Mouse (Mus musculus): Measurements from ENCODE around the gene Tnfrsf14. TPM values are rescaled to one million over a fixed set of nuclear protein-coding genes. Genes with fewer than 3 reads are reported as not detected.

Tnfrsf14 gene
- not detected for polyA plus RNA-seq (2014; fragmentation: Illumina TruSeq; extraction: RNeasy Lipid Tissue Mini Kit (QIAGEN cat#74804))

DNA sequence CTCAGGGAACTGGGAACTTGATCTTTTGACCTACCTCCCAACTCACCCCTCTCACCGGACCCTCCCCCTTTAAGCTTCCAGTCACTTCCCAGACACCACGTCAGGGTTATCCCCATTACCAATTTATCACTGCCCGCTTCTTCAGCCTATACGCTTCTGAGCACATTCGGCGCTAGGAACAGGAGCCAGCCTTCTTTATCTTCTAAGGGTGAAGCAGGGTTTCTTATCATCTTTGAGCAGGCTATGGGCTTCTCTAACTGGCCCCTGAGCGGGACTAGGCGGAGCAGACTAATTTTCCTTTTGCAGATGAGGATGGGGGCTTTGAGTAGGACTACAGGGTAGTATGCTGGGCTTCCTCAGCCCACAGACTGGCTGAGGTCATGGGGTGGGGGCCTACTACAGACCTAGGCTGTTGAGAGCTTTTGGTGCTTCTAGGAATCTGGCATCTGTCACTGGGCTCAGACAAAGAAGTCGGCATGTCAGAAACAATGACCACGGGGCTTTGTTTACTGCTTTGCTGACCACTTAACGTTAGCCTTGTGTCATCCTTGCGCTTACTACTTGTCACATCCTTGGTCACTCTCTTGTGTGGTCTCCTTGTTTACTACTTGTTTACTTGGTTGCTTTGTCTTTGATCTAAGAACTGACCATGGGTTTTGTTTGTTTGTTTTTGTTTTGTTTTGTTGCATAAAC is at the start of gene Tnfrsf14:
Gene Tnfrsf14, minus strand, starts transcription at position 169 of the 693 bp plus-strand sequence.

DNA sequence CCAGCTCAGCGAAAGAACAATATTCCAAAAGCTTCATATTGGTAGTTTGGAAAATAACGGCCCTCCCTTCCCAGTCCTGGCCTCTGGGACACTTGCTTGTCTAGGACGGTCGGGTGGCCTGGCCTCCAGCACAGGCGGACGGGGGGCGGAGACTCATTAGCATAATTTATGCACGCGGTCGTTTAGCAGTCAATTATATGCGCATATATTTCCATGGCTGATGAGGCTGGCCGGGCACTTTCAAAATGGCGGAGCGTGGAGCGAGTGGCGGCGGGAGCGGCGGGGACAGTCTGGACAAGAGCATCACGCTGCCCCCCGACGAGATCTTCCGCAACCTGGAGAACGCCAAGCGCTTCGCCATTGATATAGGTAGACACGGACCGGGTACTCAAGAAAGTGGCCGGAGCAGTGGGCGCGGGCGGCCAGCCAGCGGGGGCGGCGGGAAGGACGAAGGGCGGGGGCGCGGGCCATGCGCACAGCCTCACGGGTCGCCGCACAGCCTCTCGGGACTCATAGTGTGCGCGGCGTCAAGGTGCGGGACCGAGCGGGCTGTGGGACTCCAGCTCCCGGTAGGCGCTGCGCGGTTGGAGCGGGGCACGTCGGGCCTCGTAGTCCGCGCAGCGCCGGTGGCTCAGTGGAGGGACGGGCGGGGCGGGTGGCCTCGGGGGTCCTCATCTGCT is 35.7 kb upstream of the Tnfrsf14 start, which contains the start of gene Pank4:
Gene Pank4, plus strand, starts transcription at position 223 of the 680 bp plus-strand sequence.

DNA sequence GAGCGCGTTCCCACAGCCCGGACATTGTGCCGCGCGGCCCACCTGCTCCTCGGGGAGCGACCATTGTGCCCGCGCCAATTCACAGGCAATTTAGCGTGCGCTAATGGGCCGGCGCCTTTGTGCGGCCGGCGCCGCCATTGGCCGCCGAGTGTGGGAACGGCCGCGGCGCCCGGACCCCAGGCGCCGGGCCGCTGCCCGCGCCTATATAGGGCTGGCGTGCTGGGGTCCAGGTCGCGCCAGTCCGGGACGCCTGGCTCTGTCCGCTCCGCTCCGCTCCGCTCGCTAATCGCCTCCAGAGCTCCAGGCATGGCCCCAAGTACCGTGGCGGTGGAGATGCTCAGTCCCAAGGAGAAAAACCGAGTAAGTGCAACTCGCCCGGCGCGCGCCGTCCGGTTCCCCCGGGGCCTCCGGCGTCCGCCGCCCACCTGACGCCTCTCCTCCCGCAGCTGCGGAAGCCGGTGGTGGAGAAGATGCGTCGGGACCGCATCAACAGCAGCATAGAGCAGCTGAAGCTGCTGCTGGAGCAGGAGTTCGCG is 32.4 kb upstream of the Tnfrsf14 start, which contains the start of gene Hes5:
Gene Hes5, plus strand, starts transcription at position 234 of the 536 bp plus-strand sequence.

DNA sequence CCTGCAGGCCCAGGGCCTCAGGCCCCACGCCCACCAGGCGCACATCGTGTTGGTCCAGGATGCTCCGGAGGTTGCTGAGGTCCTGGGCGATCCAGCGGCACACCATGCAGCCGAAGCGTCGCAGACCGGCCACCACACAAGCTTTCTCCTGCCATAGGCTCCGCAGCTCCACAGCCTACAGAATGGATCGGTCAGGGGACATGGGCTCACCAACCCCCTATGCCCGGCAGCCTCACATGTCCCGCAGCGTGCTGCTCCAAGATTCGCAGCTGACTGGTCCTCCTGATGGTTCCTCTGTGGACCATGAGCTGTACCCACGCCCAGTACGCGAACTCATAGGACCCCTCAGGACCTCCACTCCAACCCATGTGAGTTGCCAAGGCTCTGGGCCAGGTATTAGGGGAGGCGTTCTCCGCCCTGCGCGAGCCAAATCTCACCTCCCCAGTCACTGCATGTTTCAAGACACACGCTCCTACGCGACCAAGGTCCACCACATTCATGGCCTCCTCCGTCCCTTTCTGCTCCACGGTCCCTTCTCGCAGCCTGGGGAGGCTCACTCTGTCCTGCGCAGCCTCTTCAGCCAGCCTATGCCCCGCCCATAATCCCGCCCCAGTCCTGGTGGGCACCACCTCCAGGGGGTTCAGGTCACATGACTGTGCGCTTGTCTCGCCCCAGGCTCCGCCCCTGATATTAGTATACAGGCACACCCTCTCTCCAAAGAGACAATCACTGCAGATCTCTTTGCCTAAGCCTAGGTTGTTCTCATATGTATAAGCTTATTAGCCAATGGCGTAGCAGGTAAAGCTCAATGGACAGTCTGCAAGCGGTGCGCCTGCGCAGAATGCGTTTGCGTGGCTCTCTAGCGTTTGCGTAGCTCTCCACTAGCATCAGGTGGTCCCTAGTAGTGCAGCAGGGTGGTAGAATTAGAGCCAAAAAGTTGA is 29.6 kb downstream of the Tnfrsf14 start, which contains the start of gene Fam213b:
Gene Fam213b, minus strand, starts transcription at position 630 of the 941 bp plus-strand sequence.

Other genes starting within 250 kb of the Tnfrsf14 start
- not detected for gene Ttc34, start 91.1 kb downstream of the Tnfrsf14 start, polyA plus RNA-seq (2014; fragmentation: Illumina TruSeq; extraction: RNeasy Lipid Tissue Mini Kit (QIAGEN cat#74804))
- gene Mmel1, start 59.0 kb downstream of the Tnfrsf14 start, polyA plus RNA-seq (2014; fragmentation: Illumina TruSeq; extraction: RNeasy Lipid Tissue Mini Kit (QIAGEN cat#74804)), result 0.17 TPM
- not detected for gene Fam213b, start 29.4 kb downstream of the Tnfrsf14 start, polyA plus RNA-seq (2014; fragmentation: Illumina TruSeq; extraction: RNeasy Lipid Tissue Mini Kit (QIAGEN cat#74804))
- gene Hes5, start 32.4 kb upstream of the Tnfrsf14 start, polyA plus RNA-seq (2014; fragmentation: Illumina TruSeq; extraction: RNeasy Lipid Tissue Mini Kit (QIAGEN cat#74804)), result not detected
- 4.2 TPM for gene Pank4, start 35.6 kb upstream of the Tnfrsf14 start, polyA plus RNA-seq (2014; fragmentation: Illumina TruSeq; extraction: RNeasy Lipid Tissue Mini Kit (QIAGEN cat#74804))
- gene Plch2, start 128.2 kb upstream of the Tnfrsf14 start, polyA plus RNA-seq (2014; fragmentation: Illumina TruSeq; extraction: RNeasy Lipid Tissue Mini Kit (QIAGEN cat#74804)), result not detected
- gene Pex10, start 138.5 kb upstream of the Tnfrsf14 start, polyA plus RNA-seq (2014; fragmentation: Illumina TruSeq; extraction: RNeasy Lipid Tissue Mini Kit (QIAGEN cat#74804)), result 2.9 TPM
- 183 TPM for gene Rer1, start 157.8 kb upstream of the Tnfrsf14 start, polyA plus RNA-seq (2014; fragmentation: Illumina TruSeq; extraction: RNeasy Lipid Tissue Mini Kit (QIAGEN cat#74804))
- gene Morn1, start 158.0 kb upstream of the Tnfrsf14 start, polyA plus RNA-seq (2014; fragmentation: Illumina TruSeq; extraction: RNeasy Lipid Tissue Mini Kit (QIAGEN cat#74804)), result 3.4 TPM